Mouse (Mus musculus) hindbrain, embryonic 13.5 days (tissue): ENCODE measurements around the gene Chordc1. TPM values are rescaled to one million over a fixed set of nuclear protein-coding genes. Genes with fewer than 3 reads are reported as not detected.
"Not testable (repeated sequence)": the region's sequence is repeated elsewhere in the genome, so short reads cannot be mapped to it uniquely, and the experiment has no call there.

ENCODE experiments used
- ATAC-seq: fragments of 200-750 bp; cut with Nextera tagmentation; 2 replicates; pipeline ENCODE4 v1.8.0; 2017; ENCODE audit warnings: moderate TSS enrichment; ENCODE audit not compliant: low FRiP score
- H3K27ac ChIP-seq: fragments of 300-500 bp; sonication (generic); 2 replicates; pipeline ENCODE4 v1.5.1; 2015; ENCODE audit warnings: inconsistent platforms, mild to moderate bottlenecking, moderate library complexity
- H3K27me3 ChIP-seq: fragments of 300-500 bp; sonication (generic); 2 replicates; pipeline ENCODE4 v1.6.1; 2015; ENCODE audit warnings: mild to moderate bottlenecking, inconsistent platforms
- H3K36me3 ChIP-seq: fragments of 300-500 bp; sonication (generic); 2 replicates; pipeline ENCODE4 v1.6.1; 2015; ENCODE audit warnings: mild to moderate bottlenecking, inconsistent platforms
- H3K4me1 ChIP-seq: fragments of 300-500 bp; sonication (generic); replicated peaks from 2 replicates; pipeline ENCODE4 v1.6.1; 2015; ENCODE audit warnings: inconsistent platforms
- H3K4me2 ChIP-seq: fragments of 300-500 bp; sonication (generic); 2 replicates; pipeline ENCODE4 v1.6.1; 2015; ENCODE audit warnings: inconsistent platforms, mild to moderate bottlenecking, moderate library complexity
- H3K4me3 ChIP-seq: fragments of 300-500 bp; sonication (generic); 2 replicates; pipeline ENCODE4 v1.5.1; 2015; ENCODE audit warnings: mild to moderate bottlenecking, inconsistent platforms
- H3K9ac ChIP-seq: fragments of 300-500 bp; sonication (generic); 2 replicates; pipeline ENCODE4 v1.6.1; 2015; ENCODE audit warnings: mild to moderate bottlenecking, inconsistent platforms
- H3K9me3 ChIP-seq: fragments of 300-500 bp; sonication (generic); 2 replicates; pipeline ENCODE4 v1.6.1; 2016; ENCODE audit warnings: inconsistent platforms
- WGBS: fragments of 180-500 bp; shearing (Covaris S2); methylation state at CpG from one replicate; pipeline ENCODE4 v1.1.7; 2015; 5-methylcytosine and 5-hydroxymethylcytosine counted together
- polyA plus RNA-seq: library from polyadenylated mRNA; unstranded; fragments of >200 nt; fragmentation: Nextera tagmentation; extraction: Ambion mirVana; gene quantifications from 2 replicates; pipeline ENCODE4 v1.2.1, GENCODE M21; 2015

Gene Chordc1
- polyA plus RNA-seq: 138 and 147 TPM in 2 replicates

DNA sequence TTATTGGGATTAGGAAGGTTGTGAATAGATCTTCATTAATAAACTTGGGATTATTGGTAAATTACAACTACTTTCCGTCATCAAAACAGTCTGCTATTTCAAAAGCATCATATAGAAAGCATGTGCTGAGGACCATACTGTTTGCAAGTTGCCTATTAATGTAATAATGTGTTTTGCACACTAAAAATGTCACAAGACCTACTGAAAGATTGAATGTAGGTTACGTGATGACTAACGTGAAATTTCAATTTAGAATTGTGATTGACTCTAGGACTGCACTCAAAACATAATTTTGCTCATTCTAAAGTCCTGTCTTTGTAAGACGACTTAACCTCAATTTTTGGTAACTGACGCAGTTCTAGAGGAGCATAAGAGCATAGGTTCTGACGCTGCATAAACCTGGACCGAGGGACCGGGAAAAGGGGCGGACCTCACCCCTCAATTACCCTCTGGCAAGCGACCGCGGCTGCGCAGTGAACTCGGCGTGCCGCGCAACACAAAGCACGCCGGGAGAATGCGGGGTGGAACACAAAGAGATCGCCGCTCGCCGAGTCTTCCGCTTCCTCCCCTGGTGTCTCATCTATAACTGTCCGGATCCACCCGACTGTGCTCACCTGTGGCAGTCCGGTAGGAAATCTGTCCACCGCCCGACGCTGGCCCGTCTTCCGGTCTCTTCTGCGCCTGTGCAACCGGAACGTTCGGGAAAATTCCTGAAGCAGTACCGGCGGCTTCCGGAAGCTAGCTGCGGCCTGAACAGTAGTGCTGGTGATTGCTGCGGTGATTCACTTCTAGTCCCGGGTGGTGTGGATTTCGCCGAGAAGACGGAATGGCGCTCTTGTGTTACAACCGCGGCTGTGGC, at the start of gene Chordc1:
TSS of gene Chordc1 (plus strand) at position 555 of the 859 bp plus-strand sequence.
- Histone ChIP-seq H3K9me3 (no peaks in the 10 kb centered on the region), H3K36me3 (no peaks in the 10 kb centered on the region), H3K4me1 (peaks cover 14% of the 10 kb centered on the region), H3K27ac (peak within 1 kb of the TSS; percentile 93), H3K4me3 (peak within 1 kb of the TSS; percentile 96), H3K27me3 (no peaks in the 10 kb centered on the region), H3K9ac (peak within 1 kb of the TSS; percentile 98), H3K4me2 (peak within 1 kb of the TSS; percentile 91)
- peak; percentile 99 for ATAC-seq
- WGBS: 3% methylated on average over 49 of the region's 49 CpGs

DNA sequence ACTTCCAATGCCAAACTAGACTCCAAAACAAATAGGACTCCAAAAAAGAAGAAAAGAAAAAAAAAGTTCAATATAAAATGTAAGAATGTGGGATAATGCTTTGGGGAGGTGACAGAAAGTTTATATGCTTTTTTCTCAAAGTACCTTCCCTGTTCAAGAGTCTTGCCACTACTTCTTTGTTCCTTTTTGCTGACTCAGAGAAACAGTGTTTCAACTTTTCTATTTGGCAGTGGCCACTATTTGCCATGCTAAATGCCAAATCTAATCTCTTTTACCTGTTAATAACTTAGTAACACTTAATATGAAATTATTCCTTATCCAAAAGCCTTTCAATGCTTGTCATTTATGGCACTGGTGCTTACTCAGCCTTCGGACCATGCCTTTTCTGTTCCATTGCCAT, 16.0 kb upstream of the Chordc1 start:
- no peaks in the 10 kb centered on the region for H3K9me3 ChIP-seq
- H3K4me3 ChIP-seq: no peak overlapping the region
- H3K27ac ChIP-seq: no peak overlapping the region
- H3K4me2 ChIP-seq: no peak overlapping the region
- no peaks in the 10 kb centered on the region for H3K4me1 ChIP-seq
- H3K27me3 ChIP-seq: no peaks in the 10 kb centered on the region
- H3K36me3 ChIP-seq: no peaks in the 10 kb centered on the region
- no peak overlapping the region for H3K9ac ChIP-seq
- ATAC-seq: no peak
- 90% methylated on average over 1 of the region's 1 CpGs for WGBS

DNA sequence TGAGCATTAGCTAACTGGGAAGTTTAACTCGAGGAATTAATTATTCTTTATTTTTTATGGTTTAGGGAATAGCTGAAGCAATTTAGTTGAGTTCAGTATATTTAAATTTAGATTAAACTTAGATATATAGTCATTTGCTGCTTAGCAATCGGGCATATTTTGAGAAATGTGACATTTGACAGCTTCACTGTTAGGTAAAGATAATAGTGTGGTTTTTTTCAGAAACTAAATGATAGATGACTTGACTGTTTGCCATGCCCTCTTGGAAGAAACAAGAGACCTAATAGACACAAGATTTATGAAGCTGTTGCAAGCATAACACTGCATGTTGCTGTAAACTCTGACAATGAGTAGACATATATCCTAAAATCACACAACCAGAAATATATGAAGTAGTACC, 15.1 kb upstream of the Chordc1 start:
- WGBS: 61% methylated on average over 2 of the region's 2 CpGs
- no peaks in the 10 kb centered on the region for H3K4me1 ChIP-seq
- H3K27me3 ChIP-seq: no peaks in the 10 kb centered on the region
- H3K36me3 ChIP-seq: no peaks in the 10 kb centered on the region
- no peak overlapping the region for H3K4me3 ChIP-seq
- no peaks in the 10 kb centered on the region for H3K9me3 ChIP-seq
- ATAC-seq: no peak
- H3K27ac ChIP-seq: no peak overlapping the region
- no peak overlapping the region for H3K9ac ChIP-seq
- no peak overlapping the region for H3K4me2 ChIP-seq

DNA sequence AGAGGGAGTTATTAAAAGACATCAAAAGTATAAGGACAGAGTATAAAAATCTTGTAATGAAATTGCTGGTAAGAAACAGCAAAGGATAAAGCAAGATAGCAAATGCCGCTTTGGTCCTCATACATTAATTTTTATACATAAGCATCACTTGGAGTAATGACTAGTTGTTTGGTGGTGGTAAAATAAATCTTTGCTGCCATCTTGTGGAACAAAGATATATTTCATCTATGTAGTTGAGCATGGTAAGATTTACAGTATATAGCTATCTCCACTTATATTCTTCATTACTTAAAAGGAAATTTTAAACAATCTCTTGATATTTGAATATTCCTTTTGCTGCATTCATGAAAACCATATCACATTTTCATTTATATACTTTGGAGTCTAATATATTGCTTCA, 14.4 kb upstream of the Chordc1 start:
- no peaks in the 10 kb centered on the region for H3K9me3 ChIP-seq
- no peaks in the 10 kb centered on the region for H3K36me3 ChIP-seq
- H3K4me2 ChIP-seq: no peak overlapping the region
- 50% methylated on average over 1 of the region's 1 CpGs for WGBS
- H3K4me1 ChIP-seq: no peaks in the 10 kb centered on the region
- no peak overlapping the region for H3K4me3 ChIP-seq
- no peak overlapping the region for H3K27ac ChIP-seq
- ATAC-seq: peak; percentile 66; the same call in 1 of the 2 replicates
- H3K9ac ChIP-seq: no peak overlapping the region
- no peaks in the 10 kb centered on the region for H3K27me3 ChIP-seq

DNA sequence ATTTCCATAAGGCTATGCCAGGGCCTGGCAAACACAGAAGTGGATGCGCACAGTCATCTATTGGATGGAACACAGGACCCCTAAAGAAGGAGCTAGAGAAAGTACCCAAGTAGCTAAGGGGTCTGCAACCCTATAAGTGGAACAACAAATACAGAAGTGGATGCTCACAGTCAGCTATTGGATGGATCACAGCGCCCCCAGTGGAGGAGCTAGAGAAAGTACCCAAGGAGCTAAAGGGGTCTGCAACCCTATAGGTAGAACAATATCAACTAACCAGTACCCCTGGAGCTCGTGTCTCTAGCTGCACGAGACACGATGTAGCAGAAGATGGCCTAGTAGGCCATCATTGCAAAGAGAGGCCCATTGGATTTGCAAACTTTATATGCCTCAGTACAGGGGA, 13.2 kb upstream of the Chordc1 start:
- ATAC-seq, H3K9ac ChIP-seq, H3K27me3 ChIP-seq, H3K4me2 ChIP-seq, H3K4me1 ChIP-seq, H3K9me3 ChIP-seq, H3K36me3 ChIP-seq, H3K4me3 ChIP-seq, H3K27ac ChIP-seq: not testable (repeated sequence)
- 42% methylated on average over 5 of the region's 5 CpGs for WGBS

DNA sequence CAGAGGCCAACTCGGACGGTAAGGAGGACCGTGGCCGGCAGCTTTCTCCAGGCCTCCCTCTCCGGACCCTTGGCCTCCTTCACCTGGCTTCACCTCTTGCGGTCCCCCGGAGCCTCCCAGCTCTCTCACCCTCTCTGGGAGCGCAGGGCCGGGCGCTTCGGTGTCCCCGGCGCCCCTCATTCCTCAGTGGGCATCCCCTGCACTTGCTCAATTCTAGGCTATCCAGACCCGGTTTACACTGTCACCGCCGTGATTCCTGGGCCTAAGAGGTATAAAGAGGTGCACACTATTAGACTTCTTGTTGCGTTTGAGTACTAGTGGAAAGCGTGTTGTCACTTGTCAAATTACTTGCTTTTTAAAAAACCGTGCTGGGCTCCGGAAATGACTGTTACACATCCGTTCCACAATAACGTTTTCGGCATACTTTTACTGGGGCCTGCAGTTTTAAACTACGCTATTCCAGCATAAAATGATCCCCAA, 558 bp downstream of the Chordc1 start:
- H3K27me3 ChIP-seq: no peaks in the 10 kb centered on the region
- ATAC-seq: peak; percentile 70

DNA sequence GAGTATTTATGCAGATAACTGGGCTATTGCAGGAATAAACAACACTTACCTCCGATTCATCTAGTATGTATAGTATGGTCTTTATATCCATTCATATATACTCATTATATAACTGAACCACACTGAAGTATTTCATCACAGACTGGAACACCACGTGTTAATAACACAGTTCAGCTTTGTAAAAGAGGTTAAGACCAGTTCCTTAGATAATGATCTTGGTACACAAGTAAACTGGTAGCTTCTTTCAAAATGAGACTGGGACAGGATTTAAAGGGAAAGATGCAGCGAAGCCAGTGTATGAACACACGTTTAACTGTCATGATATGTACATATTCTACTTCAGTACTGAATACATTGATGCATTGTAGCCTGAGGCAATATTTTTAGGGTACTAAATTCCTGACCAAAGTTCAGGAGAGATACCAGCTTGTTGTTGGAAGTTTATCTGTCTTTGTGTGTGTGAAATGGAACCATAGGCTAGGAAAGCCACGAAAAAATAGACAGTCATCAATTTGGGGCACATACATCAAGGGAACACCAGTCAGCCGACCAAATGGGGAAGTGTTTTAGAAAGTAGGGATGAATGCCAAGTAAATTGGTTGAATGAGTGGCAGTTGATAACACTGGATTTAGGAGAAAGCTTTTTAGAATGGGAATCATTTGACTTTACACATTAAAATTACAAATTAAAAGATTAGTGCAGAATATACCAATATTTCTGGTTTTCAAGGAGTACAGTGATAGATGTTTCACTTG, 1.3 kb downstream of the Chordc1 start:
- no peak for ATAC-seq
- H3K36me3 ChIP-seq: peaks cover 7% of the 10 kb centered on the region
- WGBS: 47% methylated on average over 6 of the region's 6 CpGs
- no peaks in the 10 kb centered on the region for H3K9me3 ChIP-seq
- no peaks in the 10 kb centered on the region for H3K27me3 ChIP-seq
- peaks cover 14% of the 10 kb centered on the region for H3K4me1 ChIP-seq
- peak overlapping the region; percentile 96 for H3K4me3 ChIP-seq
- peak overlapping the region; percentile 98 for H3K9ac ChIP-seq
- peak overlapping the region; percentile 91 for H3K4me2 ChIP-seq
- no peak overlapping the region for H3K27ac ChIP-seq

More for the DNA sequence above, 558 bp downstream of the Chordc1 start:
- Histone ChIP-seq H3K36me3 (peaks cover 3% of the 10 kb centered on the region), H3K4me2 (peak overlapping the region; percentile 91), H3K4me3 (peak overlapping the region; percentile 96), H3K4me1 (peaks cover 14% of the 10 kb centered on the region), H3K9me3 (no peaks in the 10 kb centered on the region), H3K9ac (peak overlapping the region; percentile 98), H3K27ac (peak overlapping the region; percentile 93)
- WGBS: 1% methylated on average over 24 of the region's 24 CpGs

DNA sequence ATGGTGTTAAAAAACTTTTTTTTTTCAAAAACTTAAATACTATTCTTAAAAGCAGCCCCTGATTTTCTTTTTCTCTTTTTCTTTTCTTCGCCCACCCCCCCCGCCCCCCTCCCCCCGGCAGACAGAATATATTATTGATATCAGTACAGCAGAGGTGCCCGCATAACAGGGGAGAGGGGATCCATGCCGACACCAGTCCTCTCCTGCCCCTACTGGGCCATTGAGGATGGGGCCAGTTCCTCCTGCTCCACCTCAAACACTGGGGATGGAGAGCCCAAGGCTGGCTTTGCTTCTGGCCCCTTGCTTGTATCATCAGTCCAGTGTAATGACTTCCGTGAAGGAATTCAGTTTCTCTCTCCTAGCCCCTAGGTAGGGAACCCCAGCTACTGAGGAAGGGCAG, 6.4 kb downstream of the Chordc1 start:
- peak; percentile 56; the same call in 1 of the 2 replicates for ATAC-seq
- Histone ChIP-seq H3K9me3 (no peaks in the 10 kb centered on the region), H3K4me2 (no peak overlapping the region), H3K27ac (no peak overlapping the region), H3K4me3 (no peak overlapping the region), H3K36me3 (peaks cover 51% of the 10 kb centered on the region), H3K4me1 (peaks cover 8% of the 10 kb centered on the region), H3K27me3 (no peaks in the 10 kb centered on the region), H3K9ac (no peak overlapping the region)
- WGBS: 94% methylated on average over 6 of the region's 6 CpGs

DNA sequence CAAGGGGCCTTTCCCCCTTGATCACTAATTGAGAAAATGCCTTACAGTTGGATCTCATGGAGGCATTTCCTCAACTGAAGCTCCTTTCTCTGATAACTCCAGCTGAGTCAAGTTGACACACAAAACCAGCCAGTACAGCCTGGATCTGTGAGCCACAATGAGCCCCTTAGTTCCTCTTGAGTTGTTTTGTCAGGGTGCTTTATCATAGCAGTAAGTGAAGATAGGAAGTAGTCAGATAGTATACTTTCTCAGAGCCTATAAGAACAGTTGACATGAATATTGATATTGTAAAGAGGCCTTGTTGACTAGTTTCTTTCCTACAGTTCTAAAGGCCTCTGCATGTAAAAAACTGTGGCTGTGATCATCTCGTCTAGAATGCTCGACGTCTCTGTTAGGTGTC, 28.1 kb downstream of the Chordc1 start:
- H3K9me3 ChIP-seq: no peaks in the 10 kb centered on the region
- ATAC-seq: no peak
- H3K27ac ChIP-seq: no peak overlapping the region
- H3K36me3 ChIP-seq: peaks cover 24% of the 10 kb centered on the region
- no peaks in the 10 kb centered on the region for H3K27me3 ChIP-seq
- 91% methylated on average over 3 of the region's 3 CpGs for whole genome bisulfite sequencing
- H3K4me1 ChIP-seq: no peaks in the 10 kb centered on the region
- no peak overlapping the region for H3K4me2 ChIP-seq
- no peak overlapping the region for H3K9ac ChIP-seq
- H3K4me3 ChIP-seq: no peak overlapping the region

Other genes with a start within 250 kb of the Chordc1 start
- 2.0 and 2.5 TPM in 2 replicates for gene Naalad2, start 110.9 kb downstream of the Chordc1 start, polyA plus RNA-seq
- not detected in 2 replicates for gene Ubtfl1, start 112.3 kb downstream of the Chordc1 start, polyA plus RNA-seq
- 0.08 TPM in 1 of 2 replicates, not detected in the other for gene Mbd3l2, start 138.5 kb downstream of the Chordc1 start, polyA plus RNA-seq
- gene Zfp558, start 186.1 kb downstream of the Chordc1 start, polyA plus RNA-seq: 39.3 and 42.1 TPM in 2 replicates
- gene Mbd3l1, start 186.2 kb downstream of the Chordc1 start, polyA plus RNA-seq: not detected in 2 replicates